Mouse (Mus musculus): Measurements from ENCODE around the gene Htr1f. TPM values are rescaled to one million over a fixed set of nuclear protein-coding genes. Genes with fewer than 3 reads are reported as not detected.

Gene Htr1f
- total and polyA plus RNA-seq, 3 experiments = not detected

- Histone ChIP-seq H3K27me3 (ENCODE audit: control insufficient read depth in 1 of 2, insufficient read depth in 2 of 2, low read length in 2 of 2) (no peaks in the 10 kb centered on the region), H3K27ac (ENCODE audit: control insufficient read depth, low read depth, low read length) (no peak overlapping the region), H3K9me3 (replicated peaks; ENCODE audit: insufficient read depth, low read length) (no peaks in the 10 kb centered on the region), H3K4me1 (ENCODE audit: control insufficient read depth in 1 of 2, insufficient read depth in 2 of 2, low read length in 2 of 2) (peaks cover 2 to 3% of the 10 kb centered on the region in 2 experiments; a peak in 3 of 4 replicates), H3K36me3 (ENCODE audit: control insufficient read depth in 1 of 2, insufficient read depth in 2 of 2, low read length in 2 of 2) (peaks cover 0 to 8% of the 10 kb centered on the region in 2 experiments; a peak in 2 of 4 replicates), H3K4me3 (ENCODE audit: control insufficient read depth in 1 of 2, insufficient read depth in 1 of 2, low read depth in 2 of 2, low read length in 2 of 2) (no peak overlapping the region), H3K79me2 (ENCODE audit: control insufficient read depth, insufficient read depth, low read length, poor library complexity) (no peaks in the 10 kb centered on the region), H3K9ac (ENCODE audit: control insufficient read depth, low read depth, low read length, poor library complexity, severe bottlenecking) (no peak overlapping the region)
- no peak for DNase-seq (ENCODE audit: low read depth, low spot score)
- TF ChIP-seq KAT2A (conservative IDR thresholded peaks at IDR 0.05; ENCODE audit: low read depth, low read length) = no peak
- no peak for TF ChIP-seq ETS1 (IDR thresholded peaks at IDR 0.05; ENCODE audit: low read depth, low read length)
- TF ChIP-seq MYC (IDR thresholded peaks at IDR 0.05; ENCODE audit: low read depth, low read length) = no peak
- no peak for TF ChIP-seq ZC3H11A (IDR thresholded peaks at IDR 0.05; ENCODE audit: low read depth, low read length)
- TF ChIP-seq NELFE (IDR thresholded peaks at IDR 0.05; ENCODE audit: low read depth, low read length) = no peak
- no peak for TF ChIP-seq GATA1 (IDR thresholded peaks at IDR 0.05; ENCODE audit: low read depth, low read length)
- no peak for TF ChIP-seq POLR2AphosphoS5 (IDR thresholded peaks at IDR 0.05; ENCODE audit: borderline replicate concordance, low read depth, low read length)
- no peak for TF ChIP-seq GABPA (IDR thresholded peaks at IDR 0.05; ENCODE audit: low read depth, low read length)
- TF ChIP-seq ZKSCAN1 (IDR thresholded peaks at IDR 0.05; ENCODE audit: low read depth, low read length) = no peak
These were observed 216.2 kb downstream of the Htr1f start for GRCm38 (mm10) chr16:64889496-64889895.

- Histone ChIP-seq H3K36me3 (ENCODE audit: control insufficient read depth in 1 of 2, insufficient read depth in 2 of 2, low read length in 2 of 2) (peaks cover 0 to 11% of the 10 kb centered on the region in 2 experiments; a peak in 2 of 4 replicates), H3K79me2 (ENCODE audit: control insufficient read depth, insufficient read depth, low read length, poor library complexity) (no peaks in the 10 kb centered on the region), H3K27ac (ENCODE audit: control insufficient read depth, low read depth, low read length) (no peak overlapping the region), H3K4me3 (ENCODE audit: control insufficient read depth in 1 of 2, insufficient read depth in 1 of 2, low read depth in 2 of 2, low read length in 2 of 2) (no peak overlapping the region), H3K9ac (ENCODE audit: control insufficient read depth, low read depth, low read length, poor library complexity, severe bottlenecking) (no peak overlapping the region), H3K4me1 (ENCODE audit: control insufficient read depth in 1 of 2, insufficient read depth in 2 of 2, low read length in 2 of 2) (peaks cover 3 to 12% of the 10 kb centered on the region in 2 experiments; a peak in 3 of 4 replicates), H3K27me3 (ENCODE audit: control insufficient read depth in 1 of 2, insufficient read depth in 2 of 2, low read length in 2 of 2) (no peaks in the 10 kb centered on the region), H3K9me3 (replicated peaks; ENCODE audit: insufficient read depth, low read length) (no peaks in the 10 kb centered on the region)
- TF ChIP-seq TBP (IDR thresholded peaks at IDR 0.05; ENCODE audit: low read depth, low read length) (peak; percentile 70), MAX (IDR thresholded peaks at IDR 0.05; ENCODE audit: low read length) (peak; percentile 21; the same call in 1 of the 2 replicates), GATA1 (IDR thresholded peaks at IDR 0.05; ENCODE audit: low read depth, low read length) (no peak), USF1 (IDR thresholded peaks at IDR 0.05; ENCODE audit: low read depth, low read length) (no peak), NELFE (IDR thresholded peaks at IDR 0.05; ENCODE audit: low read depth, low read length) (no peak), SMC3 (IDR thresholded peaks at IDR 0.05; ENCODE audit: low read depth, low read length) (no peak), ZC3H11A (IDR thresholded peaks at IDR 0.05; ENCODE audit: low read depth, low read length) (no peak), BHLHE40 (IDR thresholded peaks at IDR 0.05; ENCODE audit: borderline replicate concordance, low read depth, low read length) (no peak), UBTF (IDR thresholded peaks at IDR 0.05; ENCODE audit: borderline replicate concordance, insufficient read depth, low read depth, low read length) (no peak), CTCF (IDR thresholded peaks at IDR 0.05 in 2 of 3, conservative IDR thresholded peaks at IDR 0.05 in 1 of 3; ENCODE audit: control insufficient read depth in 1 of 3, insufficient read depth in 1 of 3, low read depth in 2 of 3, low read length in 3 of 3, poor library complexity in 1 of 3, severe bottlenecking in 1 of 3) (no peak)
- DNase-seq (ENCODE audit: low read depth, low spot score) = no peak
These were observed 220.1 kb downstream of the Htr1f start for GRCm38 (mm10) chr16:64885547-64885946.
